Mouse (Mus musculus) spleen, adult 2 months (tissue): ENCODE measurements around the gene Nek4. TPM values are rescaled to one million over a fixed set of nuclear protein-coding genes. Genes with fewer than 3 reads are reported as not detected.

Experiments
- DNase-seq, 2 experiments: peaks; one replicate each; pipeline versions ENCODE4 v3.0.0 to v3.0.0-alpha.2; 2012 to 2021; ENCODE audit warnings: low spot score in 2 of 2, low read depth in 1 of 2
- H3K27ac ChIP-seq: fragments of 200-500 bp; 2 replicates; pipeline ENCODE4 v1.5.1; 2012; ENCODE audit warnings: low read length, inconsistent platforms; ENCODE audit not compliant: insufficient read depth
- H3K27me3 ChIP-seq: fragments of 200-500 bp; 2 replicates; pipeline ENCODE4 v1.6.1; 2012; ENCODE audit warnings: mild to moderate bottlenecking, moderate library complexity, low read length, inconsistent platforms; ENCODE audit not compliant: control insufficient read depth, insufficient read depth
- H3K36me3 ChIP-seq: fragments of 200-500 bp; 2 replicates; pipeline ENCODE4 v1.6.1; 2012; ENCODE audit warnings: mild to moderate bottlenecking, low read length, inconsistent platforms; ENCODE audit not compliant: control insufficient read depth, insufficient read depth
- H3K4me1 ChIP-seq: fragments of 200-500 bp; 2 replicates; pipeline ENCODE4 v1.6.1; 2011; ENCODE audit warnings: inconsistent platforms; ENCODE audit not compliant: control insufficient read depth, insufficient read depth, insufficient read length
- H3K4me3 ChIP-seq: fragments of 200-500 bp; 2 replicates; pipeline ENCODE4 v1.5.1; 2011; ENCODE audit warnings: mild to moderate bottlenecking, inconsistent platforms; ENCODE audit not compliant: insufficient read depth, insufficient read length; ENCODE audit errors: extremely low read depth
- CTCF ChIP-seq: fragments of 200-500 bp; IDR thresholded peaks from 2 replicates; pipeline ENCODE4 v1.5.1; 2011; ENCODE audit warnings: mild to moderate bottlenecking, inconsistent platforms; ENCODE audit not compliant: insufficient read depth, insufficient read length, insufficient replicate concordance; ENCODE audit errors: extremely low read depth
- POLR2A ChIP-seq: fragments of 200-500 bp; IDR thresholded peaks from 2 replicates; pipeline ENCODE4 v1.6.1; 2011; ENCODE audit warnings: low read depth, low read length, inconsistent platforms
- WGBS: fragments of 180-500 bp; shearing (Covaris S2); methylation state at CpG from one replicate; pipeline ENCODE4 v1.1.7; 2018; 5-methylcytosine and 5-hydroxymethylcytosine counted together
- polyA plus RNA-seq: library from polyadenylated mRNA; depleted of rRNA; stranded (reverse); fragments of >200 nt; gene quantifications from 2 replicates; pipeline ENCODE4 v1.2.3, GENCODE M21; 2012

Gene Nek4
- polyA plus RNA-seq, 1 experiment, result 2.0 TPM

DNA sequence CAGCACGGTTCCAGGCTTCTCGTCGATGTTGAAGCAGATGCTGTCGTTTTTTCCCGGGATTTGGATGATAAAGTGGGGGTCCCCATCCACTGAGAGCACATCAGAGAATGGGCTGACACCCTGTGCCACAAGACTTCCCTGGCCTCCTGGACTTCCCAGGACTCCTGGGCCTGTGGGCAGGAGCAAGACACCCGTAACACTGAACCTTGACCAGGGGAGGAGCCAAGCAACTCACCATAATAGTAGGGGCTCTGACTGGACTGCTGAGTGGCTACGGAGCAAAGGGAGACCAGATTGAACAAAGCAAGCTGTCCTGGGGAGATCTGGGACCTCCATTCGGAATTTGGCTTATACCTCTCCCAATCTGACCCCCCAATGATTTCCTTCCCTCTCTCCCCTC, 38.5 kb upstream of the Nek4 start:
- H3K36me3 ChIP-seq, result no peaks in the 10 kb centered on the region
- H3K27ac ChIP-seq, result no peak overlapping the region
- no peaks in the 10 kb centered on the region; the same call in 1 of the 2 replicates for H3K4me1 ChIP-seq
- WGBS, result 88% methylated on average over 8 of the region's 8 CpGs
- H3K27me3 ChIP-seq, result no peaks in the 10 kb centered on the region
- TF ChIP-seq POLR2A, result no peak
- TF ChIP-seq CTCF, result no peak
- no peak overlapping the region for H3K4me3 ChIP-seq
- no peak for DNase-seq

DNA sequence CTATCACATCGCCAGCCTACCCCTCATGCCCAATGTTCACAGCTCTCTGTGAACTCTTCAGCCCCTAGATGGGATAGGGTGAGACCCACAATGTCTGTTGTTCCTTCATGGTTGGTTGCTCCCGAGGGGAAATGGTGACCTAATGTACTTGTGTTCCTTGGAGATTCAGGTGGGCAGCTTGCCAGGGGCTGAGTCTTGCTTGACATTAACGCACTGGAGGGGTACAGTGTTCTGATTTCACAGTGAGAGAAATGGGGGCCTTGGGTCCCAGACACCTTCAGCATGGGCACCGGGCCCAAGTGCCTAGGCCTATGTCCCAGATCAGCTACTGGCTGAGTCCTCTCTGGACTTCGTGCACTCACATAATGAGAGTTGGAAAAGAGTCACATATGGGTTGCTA, 37.8 kb upstream of the Nek4 start:
- no peak for DNase-seq
- Histone ChIP-seq H3K27ac (no peak overlapping the region), H3K4me1 (no peaks in the 10 kb centered on the region), H3K27me3 (no peaks in the 10 kb centered on the region), H3K4me3 (no peak overlapping the region), H3K36me3 (no peaks in the 10 kb centered on the region)
- WGBS, result 63% methylated on average over 5 of the region's 5 CpGs
- TF ChIP-seq CTCF (no peak), POLR2A (no peak)

DNA sequence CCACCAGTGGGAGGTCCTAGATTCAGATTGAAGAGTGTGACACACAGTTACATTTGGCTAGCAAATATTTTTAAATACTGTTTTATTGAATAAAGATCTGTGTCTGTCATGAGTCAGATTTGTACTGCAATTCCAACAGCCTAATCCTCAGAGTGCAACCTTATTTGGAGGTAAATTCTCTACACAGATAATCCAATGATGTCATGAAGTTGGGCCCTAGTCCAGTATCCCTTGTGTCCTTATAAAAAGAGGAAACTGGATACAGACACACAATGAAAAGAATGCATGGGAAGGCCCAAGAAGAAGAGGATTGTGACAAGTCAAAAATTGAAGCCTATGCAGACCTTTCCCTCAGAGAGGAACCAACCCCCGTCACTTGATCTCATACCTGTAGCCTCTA, 34.7 kb upstream of the Nek4 start:
- no peak for DNase-seq
- no peaks in the 10 kb centered on the region for H3K36me3 ChIP-seq
- WGBS, result 85% methylated on average over 1 of the region's 1 CpGs
- no peak overlapping the region for H3K4me3 ChIP-seq
- no peaks in the 10 kb centered on the region for H3K27me3 ChIP-seq
- no peak for TF ChIP-seq POLR2A
- TF ChIP-seq CTCF, result no peak
- H3K4me1 ChIP-seq, result no peaks in the 10 kb centered on the region
- no peak overlapping the region for H3K27ac ChIP-seq

DNA sequence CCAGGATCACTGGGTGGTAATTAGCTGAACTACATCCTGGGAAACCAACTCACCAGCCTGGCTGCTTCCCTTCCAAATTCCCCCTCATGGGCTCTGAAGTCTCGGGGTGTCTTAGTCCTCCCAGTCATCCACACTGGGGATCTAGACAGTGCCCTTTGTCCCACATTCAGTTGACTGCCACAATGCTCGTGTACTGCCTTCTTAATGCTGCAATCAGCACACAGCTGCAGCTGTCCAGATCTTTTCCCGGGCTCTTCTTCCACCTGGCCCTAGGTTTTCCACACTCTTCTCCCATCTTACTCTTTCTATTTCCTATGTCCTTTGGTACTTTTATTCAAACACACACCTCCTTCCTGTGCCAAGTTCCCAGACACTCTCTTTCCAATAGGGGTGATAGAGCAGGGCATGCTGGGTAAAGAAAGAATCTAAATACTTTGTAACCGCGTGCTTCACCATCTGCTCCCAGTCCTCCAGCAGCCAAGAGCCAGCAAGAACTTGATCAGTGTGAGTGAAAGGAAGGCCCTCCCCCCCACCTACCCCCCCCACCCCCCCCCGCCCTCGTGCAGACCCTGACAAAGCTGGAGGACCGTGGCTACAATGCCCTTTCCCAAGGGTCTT, 29.0 kb upstream of the Nek4 start:
- Histone ChIP-seq H3K4me3 (no peak overlapping the region), H3K27me3 (no peaks in the 10 kb centered on the region), H3K4me1 (no peaks in the 10 kb centered on the region), H3K27ac (no peak overlapping the region), H3K36me3 (no peaks in the 10 kb centered on the region)
- TF ChIP-seq CTCF (no peak), POLR2A (no peak)
- DNase-seq, result no peak
- 67% methylated on average over 8 of the region's 8 CpGs for WGBS

DNA sequence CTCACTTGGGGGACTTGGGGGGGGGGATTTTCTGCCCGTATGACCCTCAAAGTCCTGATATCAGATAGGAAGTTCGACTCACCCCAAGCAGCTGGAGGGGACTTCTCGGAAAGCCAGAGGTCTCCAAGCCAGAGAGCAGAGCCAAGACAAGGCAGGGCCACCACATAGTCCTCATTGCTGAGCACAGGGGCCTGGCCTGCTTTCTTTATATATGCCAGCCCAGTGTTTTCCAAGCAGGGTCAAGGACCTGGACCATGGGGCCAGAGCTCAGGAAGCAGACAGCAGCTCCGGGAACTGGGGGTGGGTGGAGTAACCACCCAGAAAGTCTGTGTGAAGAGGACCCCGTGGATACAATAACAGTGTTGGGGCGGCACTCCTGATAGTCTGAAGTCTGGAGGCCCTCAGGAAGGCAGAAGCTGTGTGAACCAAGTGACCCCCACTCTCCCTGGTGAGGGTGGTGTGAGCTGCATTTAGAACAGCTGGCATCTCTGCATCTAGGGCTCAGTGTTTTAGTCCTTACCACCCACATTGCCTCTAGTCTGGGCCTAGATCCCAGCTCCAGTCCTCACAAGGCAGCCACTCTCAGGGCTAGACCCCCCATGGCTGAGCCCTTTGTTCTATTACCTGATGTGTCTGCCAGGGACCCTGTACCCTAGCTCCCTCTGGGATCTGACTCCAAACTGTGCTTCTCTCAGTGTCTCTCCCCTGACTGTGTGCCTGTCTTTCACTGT, 27.6 kb upstream of the Nek4 start, which contains the start of gene Itih3:
Gene Itih3 (minus strand): TSS at position 386 of the 731 bp plus-strand sequence.
- no peak for DNase-seq
- Histone ChIP-seq H3K36me3 (no peaks in the 10 kb centered on the region), H3K4me3 (no peak within 1 kb of the TSS), H3K27ac (no peak within 1 kb of the TSS), H3K27me3 (no peaks in the 10 kb centered on the region), H3K4me1 (no peaks in the 10 kb centered on the region)
- 70% methylated on average over 6 of the region's 6 CpGs for WGBS
- TF ChIP-seq CTCF (no peak), POLR2A (no peak)

DNA sequence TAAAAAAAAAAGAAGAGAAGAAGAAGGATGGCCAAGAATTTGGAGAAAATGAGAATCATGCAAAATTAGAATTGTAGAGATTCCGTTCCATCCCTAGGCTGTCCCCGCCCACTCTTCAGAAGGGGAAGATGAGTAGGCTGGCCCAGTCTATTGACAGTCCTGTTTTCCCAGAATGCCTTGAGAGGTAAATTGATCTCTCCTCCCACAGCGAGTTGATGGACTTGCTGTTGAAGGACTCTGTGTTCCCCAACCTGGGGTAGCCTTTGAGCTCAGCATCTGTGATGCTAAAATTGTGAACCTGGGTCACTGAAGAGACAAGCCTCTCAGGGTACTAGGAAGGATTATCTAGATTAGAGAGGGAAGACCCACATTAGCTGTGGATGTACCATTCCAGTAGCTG, 25.7 kb upstream of the Nek4 start:
- no peak for TF ChIP-seq CTCF
- no peak for TF ChIP-seq POLR2A
- DNase-seq, result no peak
- no peak overlapping the region for H3K27ac ChIP-seq
- WGBS, result 90% methylated on average over 3 of the region's 3 CpGs
- no peaks in the 10 kb centered on the region for H3K36me3 ChIP-seq
- H3K27me3 ChIP-seq, result no peaks in the 10 kb centered on the region
- H3K4me3 ChIP-seq, result no peak overlapping the region
- H3K4me1 ChIP-seq, result no peaks in the 10 kb centered on the region

DNA sequence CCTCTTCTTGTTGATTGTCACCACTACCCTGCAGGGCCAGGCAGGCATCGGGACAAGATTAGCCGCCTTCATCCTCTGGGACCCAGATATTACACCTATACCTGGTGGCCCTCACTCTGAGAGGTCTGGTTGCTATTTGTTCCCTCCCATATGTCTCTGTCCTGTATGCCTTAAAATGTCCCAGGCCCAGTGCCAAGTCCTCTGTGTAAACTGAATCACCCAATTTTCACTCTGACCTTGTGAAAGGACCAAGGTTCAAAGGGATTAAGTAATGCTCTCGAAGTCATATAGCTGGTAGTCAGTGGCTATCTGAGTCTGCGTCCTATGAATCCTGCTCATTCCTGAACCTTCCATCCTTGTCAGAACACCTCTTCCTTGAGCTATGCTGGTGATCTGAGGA, 20.8 kb upstream of the Nek4 start:
- Histone ChIP-seq H3K27me3 (no peaks in the 10 kb centered on the region), H3K4me3 (no peak overlapping the region), H3K36me3 (no peaks in the 10 kb centered on the region), H3K4me1 (no peaks in the 10 kb centered on the region), H3K27ac (no peak overlapping the region)
- no peak for TF ChIP-seq POLR2A
- TF ChIP-seq CTCF, result no peak
- WGBS, result 90% methylated on average over 4 of the region's 4 CpGs
- DNase-seq, result no peak
